Mouse (Mus musculus): ENCODE results near the gene A530032D15Rik. TPM values are rescaled to one million over a fixed set of nuclear protein-coding genes. Genes with fewer than 3 reads are reported as not detected.
"Not testable (repeated sequence)": the region's sequence is repeated elsewhere in the genome, so short reads cannot be mapped to it uniquely, and the experiment has no call there.

Gene A530032D15Rik
- total RNA-seq, 1 experiment from 2014 or later: 13.9 TPM

DNA sequence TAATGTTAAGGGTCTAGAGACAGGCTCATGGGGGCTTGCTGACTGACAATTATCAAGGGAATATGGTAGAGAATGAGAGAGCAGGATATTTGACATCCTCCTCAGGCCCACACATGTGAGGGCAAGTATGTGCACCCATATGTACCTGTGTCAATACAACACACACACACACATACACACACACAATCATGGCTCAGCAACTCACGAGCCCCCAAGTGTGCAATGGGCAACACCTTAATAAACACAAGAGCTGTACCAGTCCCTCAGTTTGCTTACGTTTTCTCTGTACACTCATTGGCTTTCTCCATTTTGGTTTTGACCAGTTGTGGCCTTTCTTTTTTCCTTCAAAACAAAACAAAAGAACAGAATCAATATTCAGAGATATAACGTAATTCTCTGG, 24.9 kb downstream of the A530032D15Rik start:
- ATAC-seq (replicated peaks; ENCODE audit: insufficient number of reproducible peaks, low FRiP score, low TSS enrichment, poor library complexity, severe bottlenecking): not testable (repeated sequence)

DNA sequence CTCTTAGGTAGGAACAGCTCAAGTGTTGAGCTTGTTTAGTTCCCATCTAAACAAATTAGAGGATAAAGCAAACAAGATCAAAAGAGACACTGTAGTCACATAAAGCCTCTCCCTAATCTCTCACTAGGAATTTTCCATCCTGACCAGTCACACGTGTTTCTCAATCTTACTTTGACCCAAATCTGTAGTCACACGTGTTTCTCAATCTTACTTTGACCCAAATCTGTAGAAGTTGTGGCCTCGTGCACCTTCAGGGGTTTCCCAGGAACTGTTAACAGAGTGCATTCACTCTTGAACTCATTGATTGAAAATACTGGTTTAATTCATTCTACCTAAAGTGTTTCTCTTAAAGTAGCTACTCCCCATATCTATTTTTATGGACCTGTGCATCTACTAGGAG, 36.6 kb downstream of the A530032D15Rik start:
- not testable (repeated sequence) for ATAC-seq (replicated peaks; ENCODE audit: insufficient number of reproducible peaks, low FRiP score, low TSS enrichment, poor library complexity, severe bottlenecking)

DNA sequence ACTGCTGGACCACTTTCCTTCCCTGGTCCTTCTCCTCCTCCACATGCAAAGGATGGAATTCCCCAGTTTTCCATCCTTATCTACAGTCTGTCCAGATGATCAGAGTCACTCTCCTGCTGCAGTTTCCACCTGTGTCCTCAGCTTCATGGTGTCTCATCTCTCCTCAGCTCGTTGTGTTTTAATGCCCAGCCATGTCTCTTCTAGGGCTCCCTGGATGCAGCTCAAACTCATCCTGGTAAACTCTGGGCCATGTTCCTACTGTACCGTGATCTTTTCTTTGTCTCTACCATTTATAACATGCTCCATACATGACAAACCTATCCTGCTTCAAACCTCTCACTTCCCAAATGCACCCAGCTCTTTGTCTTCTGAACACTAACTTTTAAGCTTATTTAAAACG, 38.0 kb downstream of the A530032D15Rik start:
- ATAC-seq (replicated peaks; ENCODE audit: insufficient number of reproducible peaks, low FRiP score, low TSS enrichment, poor library complexity, severe bottlenecking): not testable (repeated sequence)

DNA sequence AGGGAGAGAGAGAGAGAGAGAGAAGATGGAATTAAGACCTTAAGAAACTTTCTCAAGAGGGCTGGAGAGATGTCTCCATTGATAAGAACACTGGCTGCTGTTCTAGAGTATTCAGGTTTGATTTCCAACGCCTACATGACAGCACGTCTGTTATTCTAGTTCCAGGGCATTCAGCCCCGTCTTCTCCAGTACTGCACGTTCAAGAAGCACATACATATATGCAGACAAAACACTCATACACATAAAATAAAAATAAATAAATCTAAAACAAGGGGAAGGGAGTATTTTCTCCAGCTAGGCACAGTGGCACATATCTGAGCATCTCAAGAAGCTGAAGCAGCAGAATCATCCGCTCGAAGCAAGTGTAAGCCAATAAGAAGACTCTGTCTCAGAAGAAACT, 73.9 kb downstream of the A530032D15Rik start:
- not testable (repeated sequence) for ATAC-seq (replicated peaks; ENCODE audit: insufficient number of reproducible peaks, low FRiP score, low TSS enrichment, poor library complexity, severe bottlenecking)

DNA sequence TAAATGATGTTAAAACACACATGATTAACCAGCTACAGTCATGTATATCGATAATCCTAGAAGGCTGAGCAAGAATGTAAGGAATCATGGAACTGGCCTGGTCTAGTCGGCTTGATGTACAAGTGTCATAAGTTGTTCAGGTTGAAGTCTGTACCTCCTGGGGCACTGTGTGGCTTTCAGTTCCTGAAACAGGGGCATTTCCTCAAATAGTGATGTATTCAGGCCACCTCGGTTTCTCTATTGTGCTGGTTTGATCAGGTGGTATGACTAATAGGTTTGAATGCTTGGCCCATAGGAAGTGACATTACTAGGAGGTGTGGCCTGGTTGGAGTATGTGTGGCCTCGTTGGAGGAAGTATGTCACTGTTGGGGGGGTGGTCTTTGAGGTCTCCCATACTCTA, 75.3 kb downstream of the A530032D15Rik start:
- ATAC-seq (replicated peaks; ENCODE audit: insufficient number of reproducible peaks, low FRiP score, low TSS enrichment, poor library complexity, severe bottlenecking): not testable (repeated sequence)

DNA sequence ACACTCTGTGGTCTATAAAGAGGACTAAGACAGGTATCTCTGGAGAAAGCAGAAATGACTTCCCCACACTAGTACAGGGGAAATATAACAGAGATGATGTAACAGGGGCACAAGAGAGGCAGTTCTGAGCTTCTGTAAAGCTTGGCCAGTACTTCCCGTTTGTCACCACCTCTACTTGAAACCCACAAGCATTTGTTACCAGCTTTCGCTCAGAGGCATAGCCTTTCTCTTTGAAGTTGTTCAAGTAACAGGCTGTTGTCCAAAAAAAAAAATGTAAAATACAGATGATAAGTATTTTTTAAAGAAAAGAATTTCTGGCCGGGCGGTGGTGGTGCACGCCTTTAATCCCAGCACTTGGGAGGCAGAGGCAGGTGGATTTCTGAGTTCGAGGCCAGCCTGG, 76.0 kb downstream of the A530032D15Rik start:
- not testable (repeated sequence) for ATAC-seq (replicated peaks; ENCODE audit: insufficient number of reproducible peaks, low FRiP score, low TSS enrichment, poor library complexity, severe bottlenecking)

Other genes with a start within 250 kb of the A530032D15Rik start
- gene Slc16a14, start 174.7 kb downstream of the A530032D15Rik start, total RNA-seq (2017): 0.29 TPM in 1 of 3 replicates, not detected in the others
- not detected in 3 replicates for gene Gm10553, start 9.7 kb downstream of the A530032D15Rik start, total RNA-seq (2017)
- 52.0 to 81.1 TPM (median 64.3 TPM) in 3 replicates for gene C130026I21Rik, start 160.7 kb upstream of the A530032D15Rik start, total RNA-seq (2017)

Measured in monocyte, adult 5-6 weeks (primary cell).